10 mouse cellular contexts compared by ENCODE assay signal in genomic region chr15:79390434-79390833, GRCm38 (mm10). TPM values are rescaled to one million over a fixed set of nuclear protein-coding genes. Genes with fewer than 3 reads are reported as not detected.
DNase-seq lines count a peak whose midpoint lies in the region; ATAC-seq and TF ChIP-seq lines count a peak whose summit lies in the region.
"Had no signal": no experiment of that assay in that cellular context is flagged by ENCODE, and none has a peak within 500 bp of the region (broad histone marks: within the 10 kb centered on the region; RNA-seq: fewer than 3 reads in every experiment).

No protein-coding gene starts in this region.

- DNase-seq in kidney, adult 11 months, result peak; percentile 74
- DNase-seq in brain, adult 2 months (ENCODE audit: low read depth, low spot score), result peak; percentile 70
- DNase-seq in retina, embryonic 14.5 days (ENCODE audit: low spot score), result no peak
- DNase-seq in cerebellum, postnatal 4 days (ENCODE audit: low spot score in 2 of 2), result no peak
- no peak for DNase-seq in Muller cell, postnatal 12 days (ENCODE audit: inconsistent ontology term)

- ATAC-seq in kidney, embryonic 15.5 days (replicated peaks; ENCODE audit: low FRiP score), result no peak
- ATAC-seq in liver, embryonic 16.5 days (ENCODE audit: low read depth), result peak; percentile 33; the same call in 1 of the 2 replicates
- ATAC-seq: hindbrain, postnatal 0 days had no signal

- TF ChIP-seq POLR2A in small intestine, adult 2 months (IDR thresholded peaks at IDR 0.05; ENCODE audit: low read depth, low read length), result no peak

- no peaks in the 10 kb centered on the region for H3K27me3 ChIP-seq in kidney, embryonic 15.5 days
- no peaks in the 10 kb centered on the region for H3K27me3 ChIP-seq in liver, embryonic 16.5 days (ENCODE audit: control insufficient read depth, insufficient read depth, low read depth, low read length)
- no peaks in the 10 kb centered on the region for H3K27me3 ChIP-seq in small intestine, adult 2 months (ENCODE audit: control insufficient read depth, insufficient read depth, low read length)
- H3K27me3 ChIP-seq: forebrain, embryonic 12.5 days had no signal

- H3K4me1 ChIP-seq in kidney, embryonic 15.5 days, result peaks cover 75% of the 10 kb centered on the region
- peaks cover 23% of the 10 kb centered on the region for H3K4me1 ChIP-seq in liver, embryonic 16.5 days (ENCODE audit: control insufficient read depth, low read depth, low read length)
- peaks cover 55% of the 10 kb centered on the region for H3K4me1 ChIP-seq in small intestine, adult 2 months (ENCODE audit: control insufficient read depth, insufficient read depth, insufficient read length, low read length)

- H3K4me2 ChIP-seq in kidney, embryonic 15.5 days, result no peak overlapping the region
- H3K4me2 ChIP-seq in liver, embryonic 16.5 days (ENCODE audit: low read depth, low read length), result no peak overlapping the region
- H3K4me2 ChIP-seq: forebrain, embryonic 12.5 days had no signal

- no peak for TF ChIP-seq CTCF in small intestine, adult 2 months (IDR thresholded peaks at IDR 0.05; ENCODE audit: extremely low read depth, insufficient read length, insufficient replicate concordance, low read depth, low read length)

- WGBS in kidney, embryonic 15.5 days, result 76% methylated on average over 6 of the region's 6 CpGs
- 51% methylated on average over 6 of the region's 6 CpGs for WGBS in liver, embryonic 16.5 days (ENCODE audit: insufficient replicate concordance)
- WGBS in small intestine, adult 2 months, result 35% methylated on average over 6 of the region's 6 CpGs

- H3K4me3 ChIP-seq in kidney, embryonic 15.5 days (replicated peaks), result no peak overlapping the region
- no peak overlapping the region for H3K4me3 ChIP-seq in liver, embryonic 16.5 days (ENCODE audit: low read depth, low read length)
- no peak overlapping the region for H3K4me3 ChIP-seq in small intestine, adult 2 months (ENCODE audit: low read depth, low read length)
- H3K4me3 ChIP-seq: forebrain, embryonic 12.5 days had no signal

- no peak overlapping the region for H3K27ac ChIP-seq in kidney, embryonic 15.5 days
- H3K27ac ChIP-seq in liver, embryonic 16.5 days (ENCODE audit: low read length), result no peak overlapping the region
- peak overlapping the region; percentile 87 for H3K27ac ChIP-seq in small intestine, adult 2 months (ENCODE audit: insufficient read depth, low read depth, low read length)
- H3K27ac ChIP-seq: forebrain, embryonic 12.5 days; hindbrain, postnatal 0 days had no signal

- H3K9me3 ChIP-seq in kidney, embryonic 15.5 days (replicated peaks), result no peaks in the 10 kb centered on the region
- H3K9me3 ChIP-seq in liver, embryonic 16.5 days (replicated peaks; ENCODE audit: control insufficient read depth, low read length), result no peaks in the 10 kb centered on the region
- H3K9me3 ChIP-seq: forebrain, embryonic 12.5 days had no signal

- H3K36me3 ChIP-seq in kidney, embryonic 15.5 days, result no peaks in the 10 kb centered on the region
- no peaks in the 10 kb centered on the region for H3K36me3 ChIP-seq in liver, embryonic 16.5 days (ENCODE audit: control insufficient read depth, insufficient read depth)
- no peaks in the 10 kb centered on the region for H3K36me3 ChIP-seq in small intestine, adult 2 months (ENCODE audit: control insufficient read depth, insufficient read depth, low read length)
- H3K36me3 ChIP-seq: forebrain, embryonic 12.5 days had no signal

- H3K9ac ChIP-seq in kidney, embryonic 15.5 days, result no peak overlapping the region
- H3K9ac ChIP-seq in liver, embryonic 16.5 days (ENCODE audit: low read depth, low read length), result no peak overlapping the region
- H3K9ac ChIP-seq: forebrain, embryonic 12.5 days had no signal

RNA-seq across cellular contexts. Expression of gene Tmem184b, which starts 12.9 kb away (rescaled TPM):
- polyA plus RNA-seq in kidney, embryonic 15.5 days (2015; fragmentation: Nextera tagmentation; extraction: Ambion mirVana), result 67.7 and 75.5 TPM in 2 replicates
- polyA plus RNA-seq in liver, embryonic 16.5 days (2015; fragmentation: Nextera tagmentation; extraction: Ambion mirVana), result 10.4 and 12.1 TPM in 2 replicates
- polyA plus RNA-seq in small intestine, adult 2 months (2012; rRNA removed), result 80.3 and 168 TPM in 2 replicates

RNA-seq across cellular contexts. Expression of gene Maff, which starts 44.0 kb away (rescaled TPM):
- polyA plus RNA-seq in kidney, embryonic 15.5 days (2015; fragmentation: Nextera tagmentation; extraction: Ambion mirVana), result 3.8 and 4.4 TPM in 2 replicates
- 2.3 and 3.3 TPM in 2 replicates for polyA plus RNA-seq in liver, embryonic 16.5 days (2015; fragmentation: Nextera tagmentation; extraction: Ambion mirVana)
- polyA plus RNA-seq in small intestine, adult 2 months (2012; rRNA removed), result 9.4 and 28.5 TPM in 2 replicates

Comparison
In these comparisons a context has a peak if more than half of its experiments do, and no peak if none do; other contexts are left out.
1. DNase-seq: peak in kidney, adult 11 months (single experiment) and brain, adult 2 months (single experiment); none in retina, embryonic 14.5 days (single experiment), cerebellum, postnatal 4 days (0 of 2) and Muller cell, postnatal 12 days (single experiment).